Mouse (Mus musculus): ENCODE data around the gene Slc26a3. TPM values are rescaled to one million over a fixed set of nuclear protein-coding genes. Genes with fewer than 3 reads are reported as not detected.

Slc26a3 gene
- polyA plus RNA-seq, 1 experiment from 2014 or later: 0.12 TPM

DNA sequence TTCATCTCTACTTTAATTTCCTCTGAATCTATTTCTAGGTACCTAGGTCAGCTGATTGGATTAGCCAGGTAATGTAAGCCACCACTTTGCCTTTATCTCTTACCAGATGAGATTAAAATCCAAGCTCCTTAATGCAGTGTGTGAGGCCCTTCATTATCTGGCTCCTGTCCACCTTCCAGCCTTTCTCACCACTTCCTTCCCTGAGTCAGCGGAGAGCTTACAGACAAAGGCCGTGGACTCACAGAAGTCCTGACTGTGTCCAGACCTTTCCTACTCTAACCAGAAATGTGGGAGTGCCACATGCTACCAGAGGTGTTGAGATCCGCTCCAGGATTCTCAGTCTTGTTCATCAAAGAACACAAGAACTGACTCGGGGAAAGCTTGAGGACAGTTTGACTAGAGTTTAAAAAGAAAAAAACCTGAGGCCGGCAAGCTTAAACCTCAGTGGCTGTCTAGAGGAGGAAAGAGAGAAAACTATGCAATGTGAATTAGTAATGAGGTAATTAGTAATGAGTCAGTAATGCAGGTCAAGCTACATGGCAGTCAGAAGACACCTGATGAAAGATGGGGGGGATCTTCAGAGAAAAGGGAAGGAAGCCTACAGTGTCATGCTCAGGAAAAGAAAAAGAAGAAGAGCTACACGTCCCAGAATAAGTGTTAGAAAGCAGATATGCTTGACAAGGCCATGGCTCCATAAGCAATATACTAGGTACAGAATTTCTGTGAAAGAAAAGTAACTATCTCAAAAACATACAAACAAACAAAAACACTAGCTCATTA lies 123.2 kb downstream of the Slc26a3 start:
- H3K27me3 ChIP-seq: no peaks in the 10 kb centered on the region
- ATAC-seq (ENCODE audit: insufficient number of reproducible peaks, low FRiP score, low TSS enrichment, low read depth): no peak
- no peaks in the 10 kb centered on the region for H3K4me1 ChIP-seq
- no peak overlapping the region for H3K4me3 ChIP-seq (replicated peaks)
- H3K4me2 ChIP-seq (replicated peaks): no peak overlapping the region
- no peaks in the 10 kb centered on the region for H3K36me3 ChIP-seq
- 70% methylated on average over 6 of the region's 6 CpGs for WGBS
- no peak overlapping the region for H3K9ac ChIP-seq
- H3K27ac ChIP-seq (replicated peaks): no peak overlapping the region
- H3K9me3 ChIP-seq (replicated peaks): no peaks in the 10 kb centered on the region

DNA sequence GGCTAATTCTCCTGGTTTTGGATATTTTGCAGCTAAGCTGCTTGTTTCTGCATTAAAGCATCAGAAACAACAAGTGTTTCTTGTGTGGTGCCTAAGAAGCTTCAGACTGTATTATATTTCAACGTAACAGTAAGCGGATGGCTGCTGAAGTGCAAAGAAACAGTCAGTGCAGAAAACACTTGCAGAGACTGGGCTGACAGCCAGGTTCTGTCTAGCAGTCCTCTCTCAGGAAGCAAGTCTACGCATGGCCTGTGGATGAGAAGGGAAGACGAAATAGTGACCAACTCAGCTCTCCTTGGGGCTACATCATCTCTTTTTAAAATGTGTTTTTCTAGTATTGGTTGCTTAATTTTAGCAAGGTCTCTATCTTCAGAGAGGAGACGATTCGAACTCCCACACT lies 129.4 kb downstream of the Slc26a3 start:
- Histone ChIP-seq H3K4me2 (replicated peaks) (no peak overlapping the region), H3K9ac (no peak overlapping the region), H3K4me3 (replicated peaks) (no peak overlapping the region), H3K27ac (replicated peaks) (no peak overlapping the region), H3K27me3 (no peaks in the 10 kb centered on the region), H3K9me3 (replicated peaks) (no peaks in the 10 kb centered on the region), H3K36me3 (no peaks in the 10 kb centered on the region), H3K4me1 (no peaks in the 10 kb centered on the region)
- ATAC-seq (ENCODE audit: insufficient number of reproducible peaks, low FRiP score, low TSS enrichment, low read depth): no peak
- 42% methylated on average over 6 of the region's 6 CpGs for WGBS

DNA sequence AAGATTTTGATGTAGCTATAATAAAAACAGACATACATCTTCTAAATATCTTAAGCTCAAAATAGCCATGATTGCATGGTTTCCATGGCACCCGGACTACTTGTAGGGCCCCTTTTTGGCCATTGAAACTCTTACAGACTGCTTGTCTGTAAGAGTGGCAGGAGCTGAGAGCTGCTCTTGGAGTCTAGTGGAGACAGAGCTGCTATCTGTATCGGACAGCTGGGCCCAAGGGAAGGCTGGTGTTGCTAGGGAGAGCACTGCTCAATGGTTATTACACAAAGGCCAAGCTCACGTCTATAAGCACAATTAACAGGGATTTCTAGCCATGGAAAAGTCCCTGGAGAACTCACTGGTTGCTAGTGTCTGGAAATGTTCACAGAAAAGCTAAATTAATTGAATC lies 130.7 kb downstream of the Slc26a3 start:
- H3K4me3 ChIP-seq (replicated peaks): no peak overlapping the region
- H3K9me3 ChIP-seq (replicated peaks): no peaks in the 10 kb centered on the region
- 69% methylated on average over 3 of the region's 3 CpGs for WGBS
- no peak overlapping the region for H3K27ac ChIP-seq (replicated peaks)
- ATAC-seq (ENCODE audit: insufficient number of reproducible peaks, low FRiP score, low TSS enrichment, low read depth): no peak
- no peaks in the 10 kb centered on the region for H3K36me3 ChIP-seq
- H3K9ac ChIP-seq: no peak overlapping the region
- H3K4me2 ChIP-seq (replicated peaks): no peak overlapping the region
- H3K27me3 ChIP-seq: no peaks in the 10 kb centered on the region
- no peaks in the 10 kb centered on the region for H3K4me1 ChIP-seq

Other genes with a start within 250 kb of the Slc26a3 start
- not detected in 2 replicates for gene Gm6993, start 150.1 kb upstream of the Slc26a3 start, polyA plus RNA-seq (2015; fragmentation: Nextera tagmentation; extraction: Ambion mirVana)
- 68.5 and 70.9 TPM in 2 replicates for gene Lamb1, start 125.6 kb upstream of the Slc26a3 start, polyA plus RNA-seq (2015; fragmentation: Nextera tagmentation; extraction: Ambion mirVana)
- 112 TPM in 2 replicates for gene Dld, start 39.4 kb upstream of the Slc26a3 start, polyA plus RNA-seq (2015; fragmentation: Nextera tagmentation; extraction: Ambion mirVana)
- 10.5 and 14.9 TPM in 2 replicates for gene Cbll1, start 108.7 kb downstream of the Slc26a3 start, polyA plus RNA-seq (2015; fragmentation: Nextera tagmentation; extraction: Ambion mirVana)
- gene Slc26a4, start 169.1 kb downstream of the Slc26a3 start, polyA plus RNA-seq (2015; fragmentation: Nextera tagmentation; extraction: Ambion mirVana): 0.13 and 0.17 TPM in 2 replicates
- gene Bcap29, start 243.8 kb downstream of the Slc26a3 start, polyA plus RNA-seq (2015; fragmentation: Nextera tagmentation; extraction: Ambion mirVana): 27.6 and 30.2 TPM in 2 replicates